Mouse (Mus musculus) kidney, adult 2 months (tissue): ENCODE data around the gene C1qtnf7.

Experiments used
- CTCF ChIP-seq: fragments of 200-500 bp; conservative IDR thresholded peaks from 2 replicates; pipeline ENCODE4 v1.5.1; 2011; ENCODE audit warnings: low read depth, mild to moderate bottlenecking, control low read depth, low read length, moderate library complexity, mixed read lengths; ENCODE audit not compliant: insufficient read depth, insufficient read length
- POLR2A ChIP-seq: fragments of 200-500 bp; IDR thresholded peaks from one replicate; pipeline ENCODE4 v1.6.1; 2011; ENCODE audit warnings: low read depth, low read length, control low read depth

DNA sequence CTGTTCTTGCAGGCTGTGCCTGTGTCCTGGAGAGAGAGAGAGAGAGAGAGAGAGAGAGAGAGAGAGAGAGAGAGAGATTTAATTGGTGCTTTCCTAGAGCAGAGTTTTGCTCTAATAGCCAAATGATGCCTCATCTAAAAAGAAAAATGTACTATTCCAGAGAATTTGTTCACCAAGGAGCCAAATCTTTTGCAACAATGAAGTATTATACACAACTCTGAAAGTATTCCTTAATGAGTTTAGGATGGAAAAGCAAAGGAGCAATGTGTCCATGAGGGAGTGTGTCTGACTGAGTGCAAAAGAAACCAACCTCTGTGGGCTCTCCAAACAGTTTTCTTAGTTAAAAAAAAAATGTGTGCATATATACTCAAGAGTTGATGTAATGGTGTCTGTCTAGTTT, 24.5 kb downstream of the C1qtnf7 start:
- TF ChIP-seq CTCF (no peak), POLR2A (no peak)
